ENCODE assay signal across 22 mouse cellular contexts in the genomic region with DNA sequence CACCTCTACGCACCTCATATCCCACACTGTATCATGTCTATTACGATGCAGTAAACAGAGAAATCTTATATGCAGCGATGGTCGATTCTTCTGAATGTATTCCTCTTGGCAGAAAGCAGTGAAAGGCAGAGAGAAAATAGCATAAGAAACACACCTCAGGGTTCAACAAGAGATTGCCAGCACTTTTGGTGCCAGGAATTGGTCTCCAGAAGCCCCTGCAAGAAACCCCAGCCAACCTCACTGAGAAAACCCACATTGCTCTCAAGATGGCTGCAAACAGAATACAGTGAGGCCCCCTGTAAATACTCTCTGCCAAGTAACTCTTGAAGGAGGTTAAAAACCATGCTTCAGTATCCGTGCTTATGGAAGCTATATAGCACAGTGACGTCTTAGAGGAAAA.
"Had no signal": no experiment of that assay in that cellular context is flagged by ENCODE, and none has a peak within 500 bp of the region (broad histone marks: within the 10 kb centered on the region; RNA-seq: fewer than 3 reads in every experiment).

No protein-coding gene starts in this region.

- H3K4me2 ChIP-seq: kidney, embryonic 15.5 days; limb, embryonic 13.5 days; liver, embryonic 12.5 days; liver, embryonic 15.5 days; lung, embryonic 15.5 days; midbrain, embryonic 13.5 days had no signal

- H3K9ac ChIP-seq: kidney, embryonic 15.5 days; limb, embryonic 13.5 days; liver, embryonic 12.5 days; liver, embryonic 15.5 days; lung, embryonic 15.5 days; midbrain, embryonic 13.5 days had no signal

- H3K27me3 ChIP-seq: kidney, embryonic 15.5 days; limb, embryonic 13.5 days; liver, embryonic 12.5 days; liver, embryonic 15.5 days; lung, embryonic 15.5 days; megakaryocyte, embryonic 14.5 days; midbrain, embryonic 13.5 days had no signal

- H3K4me3 ChIP-seq: kidney, embryonic 15.5 days; left cerebral cortex, adult 2 months; limb, embryonic 10.5 days; limb, embryonic 13.5 days; liver, embryonic 12.5 days; liver, embryonic 15.5 days; lung, embryonic 15.5 days; megakaryocyte, embryonic 14.5 days; midbrain, embryonic 10.5 days; midbrain, embryonic 13.5 days; myocyte had no signal

- H3K9me3 ChIP-seq: kidney, embryonic 15.5 days; limb, embryonic 10.5 days; limb, embryonic 13.5 days; liver, embryonic 12.5 days; liver, embryonic 15.5 days; lung, embryonic 15.5 days; midbrain, embryonic 10.5 days; midbrain, embryonic 13.5 days had no signal

- H3K4me1 ChIP-seq: kidney, embryonic 15.5 days; limb, embryonic 10.5 days; limb, embryonic 13.5 days; liver, embryonic 12.5 days; liver, embryonic 15.5 days; lung, embryonic 15.5 days; megakaryocyte, embryonic 14.5 days; midbrain, embryonic 10.5 days; midbrain, embryonic 13.5 days had no signal

- H3K36me3 ChIP-seq: kidney, embryonic 15.5 days; limb, embryonic 10.5 days; limb, embryonic 13.5 days; liver, embryonic 12.5 days; liver, embryonic 15.5 days; lung, embryonic 15.5 days; midbrain, embryonic 10.5 days; midbrain, embryonic 13.5 days had no signal

- H3K27ac ChIP-seq: kidney, embryonic 15.5 days; left cerebral cortex, adult 2 months; limb, embryonic 10.5 days; limb, embryonic 13.5 days; liver, embryonic 12.5 days; liver, embryonic 15.5 days; lung, embryonic 15.5 days; midbrain, embryonic 10.5 days; midbrain, embryonic 13.5 days had no signal

- ATAC-seq: liver, embryonic 12.5 days; midbrain, embryonic 13.5 days; midbrain, embryonic 16.5 days had no signal

- DNase-seq: kidney, adult 8-10 months; kidney, postnatal 10 days; kidney, postnatal 36 days; layer of hippocampus, postnatal 36 days; liver; lung, adult 18-20 months; lung, postnatal 10 days; lung, postnatal 36 days; thymus, adult 18-20 months; thymus, postnatal 36 days had no signal
